Mouse (Mus musculus) midbrain, embryonic 15.5 days (tissue): ENCODE measurements around the gene Tmem219. TPM values are rescaled to one million over a fixed set of nuclear protein-coding genes. Genes with fewer than 3 reads are reported as not detected.

ENCODE experiments used
- polyA plus RNA-seq: library from polyadenylated mRNA; unstranded; fragments of >200 nt; fragmentation: Nextera tagmentation; extraction: Ambion mirVana; gene quantifications from 2 replicates; pipeline ENCODE4 v1.2.1, GENCODE M21; 2015

Tmem219 gene
- polyA plus RNA-seq, 1 experiment from 2014 or later: 36.1 TPM

Other genes with a start within 250 kb of the Tmem219 start
- gene Sult1a1, start 246.5 kb downstream of the Tmem219 start, polyA plus RNA-seq: 8.3 and 8.9 TPM in 2 replicates
- gene Bola2, start 227.5 kb downstream of the Tmem219 start, polyA plus RNA-seq: 116 and 126 TPM in 2 replicates
- 18.3 and 20.9 TPM in 2 replicates for gene Slx1b, start 227.1 kb downstream of the Tmem219 start, polyA plus RNA-seq
- gene Coro1a, start 215.1 kb downstream of the Tmem219 start, polyA plus RNA-seq: 119 and 127 TPM in 2 replicates
- 110 and 111 TPM in 2 replicates for gene Mapk3, start 163.3 kb downstream of the Tmem219 start, polyA plus RNA-seq
- gene Gdpd3, start 156.6 kb downstream of the Tmem219 start, polyA plus RNA-seq: 2.2 and 2.3 TPM in 2 replicates
- 201 and 224 TPM in 2 replicates for gene Ypel3, start 146.0 kb downstream of the Tmem219 start, polyA plus RNA-seq
- 0.37 and 0.57 TPM in 2 replicates for gene Tbx6, start 141.4 kb downstream of the Tmem219 start, polyA plus RNA-seq
- 191 and 192 TPM in 2 replicates for gene Ppp4c, start 130.4 kb downstream of the Tmem219 start, polyA plus RNA-seq
- 60.4 and 65.4 TPM in 2 replicates for gene Fam57b, start 125.2 kb downstream of the Tmem219 start, polyA plus RNA-seq
- not detected in 2 replicates for gene 4930451I11Rik, start 91.3 kb downstream of the Tmem219 start, polyA plus RNA-seq
- gene Doc2a, start 75.5 kb downstream of the Tmem219 start, polyA plus RNA-seq: 19.8 and 23.8 TPM in 2 replicates
- 16.7 and 22.8 TPM in 2 replicates for gene Hirip3, start 60.9 kb downstream of the Tmem219 start, polyA plus RNA-seq
- gene Ino80e, start 60.5 kb downstream of the Tmem219 start, polyA plus RNA-seq: 94.4 and 100 TPM in 2 replicates
- 66.8 and 70.9 TPM in 2 replicates for gene Taok2, start 38.2 kb downstream of the Tmem219 start, polyA plus RNA-seq
- gene Kctd13, start 6.0 kb upstream of the Tmem219 start, polyA plus RNA-seq: 133 and 136 TPM in 2 replicates
- gene Asphd1, start 26.7 kb upstream of the Tmem219 start, polyA plus RNA-seq: 7.8 and 8.9 TPM in 2 replicates
- gene Sez6l2, start 27.6 kb upstream of the Tmem219 start, polyA plus RNA-seq: 50.5 and 56.2 TPM in 2 replicates
- 136 and 150 TPM in 2 replicates for gene Cdipt, start 53.0 kb upstream of the Tmem219 start, polyA plus RNA-seq
- 1.1 and 1.5 TPM in 2 replicates for gene Cdiptos, start 53.2 kb upstream of the Tmem219 start, polyA plus RNA-seq
- 4.0 and 4.5 TPM in 2 replicates for gene Mvp, start 91.7 kb upstream of the Tmem219 start, polyA plus RNA-seq
- gene Pagr1b, start 93.6 kb upstream of the Tmem219 start, polyA plus RNA-seq: 1.0 TPM in 1 of 2 replicates, not detected in the other
- 46.9 and 73.4 TPM in 2 replicates for gene Pagr1a, start 94.4 kb upstream of the Tmem219 start, polyA plus RNA-seq
- 44.9 and 52.6 TPM in 2 replicates for gene Gm42742, start 98.2 kb upstream of the Tmem219 start, polyA plus RNA-seq
- 40.7 and 42.3 TPM in 2 replicates for gene Prrt2, start 98.3 kb upstream of the Tmem219 start, polyA plus RNA-seq
- 78.0 and 89.8 TPM in 2 replicates for gene Maz, start 104.1 kb upstream of the Tmem219 start, polyA plus RNA-seq
- gene Kif22, start 119.6 kb upstream of the Tmem219 start, polyA plus RNA-seq: 21.4 and 24.8 TPM in 2 replicates
- not detected in 2 replicates for gene Zg16, start 164.4 kb upstream of the Tmem219 start, polyA plus RNA-seq
- gene AI467606, start 168.4 kb upstream of the Tmem219 start, polyA plus RNA-seq: 1.9 and 2.3 TPM in 2 replicates
- gene Qprt, start 199.3 kb upstream of the Tmem219 start, polyA plus RNA-seq: 0.76 and 0.83 TPM in 2 replicates
- 0.04 TPM in 1 of 2 replicates, not detected in the other for gene Spn, start 214.9 kb upstream of the Tmem219 start, polyA plus RNA-seq